Mouse (Mus musculus) Muller cell, postnatal 12 days (primary cell): ENCODE measurements at regions not wholly inside any gene's neighbourhood (a gene's known extent, or its start where the extent isn't known, plus 50 kb on each side); places are given as distances from the start of the nearest gene placed in this dataset.

Experiments used
- DNase-seq: peaks from one replicate; pipeline ENCODE4 v3.0.0-alpha.2; 2015; ENCODE audit errors: inconsistent ontology term

DNA sequence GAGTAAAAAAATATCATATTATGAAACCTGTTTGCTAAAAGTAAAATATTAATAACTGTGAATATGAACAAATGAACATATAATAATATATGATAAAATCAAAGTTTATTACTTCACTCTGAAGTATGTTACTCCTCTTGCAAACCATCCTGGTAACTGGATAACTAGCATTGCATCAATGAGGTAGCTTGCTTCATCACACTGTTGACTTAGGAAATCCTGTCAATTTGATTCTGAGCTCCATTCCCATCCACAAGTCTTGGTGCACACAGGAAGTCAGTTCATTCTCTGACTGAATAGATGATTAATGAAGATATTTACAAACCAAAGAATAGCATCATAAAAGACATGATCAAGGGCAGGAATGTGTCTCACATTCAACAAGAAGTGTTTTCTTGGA, 286.9 kb upstream of the Gprin3 start:
- no peak for DNase-seq

DNA sequence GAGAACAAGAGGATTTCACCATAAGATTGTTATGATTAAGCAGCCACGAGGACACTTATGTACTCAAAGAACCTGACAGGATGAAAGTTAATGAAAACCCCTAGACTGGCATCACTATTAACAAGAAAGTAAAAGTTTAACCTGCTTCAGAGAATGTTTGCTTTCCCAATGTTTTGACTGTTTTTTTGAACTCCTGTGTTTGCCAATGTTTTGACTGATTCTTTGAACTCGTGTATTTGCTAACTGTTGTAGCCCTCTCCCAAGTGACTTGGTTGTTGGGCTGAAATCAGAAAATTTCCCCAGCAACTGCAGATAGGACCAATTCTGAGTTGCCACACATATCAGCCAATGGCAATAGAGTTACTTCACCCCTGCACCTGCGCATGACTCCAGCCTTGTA, 258.9 kb upstream of the Gprin3 start:
- DNase-seq, result no peak

GRCm38 (mm10) chr6:59667356-59667755, 241.3 kb upstream of the Gprin3 start:
- DNase-seq, result peak; percentile 12
